Mouse (Mus musculus) gastrocnemius, postnatal 25 days (tissue): ENCODE results near the gene Gm13693. TPM values are rescaled to one million over a fixed set of nuclear protein-coding genes. Genes with fewer than 3 reads are reported as not detected.
"Not testable (repeated sequence)": the region's sequence is repeated elsewhere in the genome, so short reads cannot be mapped to it uniquely, and the experiment has no call there.

Experiments used
- DNase-seq: peaks from one replicate; pipeline ENCODE4 v3.0.0; 2022
- long read RNA-seq, 2 experiments: library from polyadenylated mRNA; stranded (forward); transcript quantifications; one replicate each; pipeline ENCODE4 v2.0.0; 2021
- total RNA-seq, 2 experiments: library from RNA; stranded (reverse); gene quantifications; 1 replicate in 1 of 2; 2 replicates in 1 of 2; pipeline ENCODE4 v1.2.3; 2021

Gm13693 gene
- total RNA-seq = under 1 TPM; 0.64 to 0.70 TPM
- long read RNA-seq, experiment 1 = 0 reads
- long read RNA-seq, experiment 2 = 0 reads

- DNase-seq = not testable (repeated sequence)
These were observed at the start of gene Gm13693 for GRCm38 (mm10) chr2:83961203-83961602. TSS of gene Gm13693 (plus strand) at chr2:83961503.

GRCm38 (mm10) chr2:83929478-83930088 lies 31.7 kb upstream of the Gm13693 start:
- DNase-seq = no peak

- DNase-seq = peak; percentile 13
These were observed 20.4 kb upstream of the Gm13693 start, which contains the start of gene Zswim2 for GRCm38 (mm10) chr2:83940931-83941361. TSS of gene Zswim2 (minus strand) at chr2:83941228.

- no peak for DNase-seq
These were observed 19.9 kb upstream of the Gm13693 start for GRCm38 (mm10) chr2:83941378-83941777.

- DNase-seq = no peak
These were observed 19.5 kb upstream of the Gm13693 start for GRCm38 (mm10) chr2:83941792-83942191.

- not testable (repeated sequence) for DNase-seq
These were observed 5.9 kb upstream of the Gm13693 start, which contains the start of gene Gm13698 for GRCm38 (mm10) chr2:83955393-83955792. TSS of gene Gm13698 (plus strand) at chr2:83955693.

- DNase-seq = not testable (repeated sequence)
These were observed 5.7 kb downstream of the Gm13693 start, which contains the start of gene Gm13695 for GRCm38 (mm10) chr2:83967013-83967412. TSS of gene Gm13695 (plus strand) at chr2:83967313.

- not testable (repeated sequence) for DNase-seq
These were observed 11.5 kb downstream of the Gm13693 start, which contains the start of gene Gm13696 for GRCm38 (mm10) chr2:83972823-83973222. TSS of gene Gm13696 (plus strand) at chr2:83973123.

GRCm38 (mm10) chr2:83978633-83979032 lies 17.3 kb downstream of the Gm13693 start, which contains the start of gene Gm13694:
TSS of gene Gm13694 (plus strand) at chr2:83978933.
- not testable (repeated sequence) for DNase-seq

GRCm38 (mm10) chr2:83984443-83984842 lies 23.1 kb downstream of the Gm13693 start, which contains the start of gene Gm13697:
TSS of gene Gm13697 (plus strand) at chr2:83984743.
- not testable (repeated sequence) for DNase-seq

- not testable (repeated sequence) for DNase-seq
These were observed 28.9 kb downstream of the Gm13693 start, which contains the start of gene Gm13691 for GRCm38 (mm10) chr2:83990253-83990652. TSS of gene Gm13691 (plus strand) at chr2:83990553.

GRCm38 (mm10) chr2:83993639-83994255 lies 32.4 kb downstream of the Gm13693 start:
- DNase-seq = not testable (repeated sequence)

- DNase-seq = not testable (repeated sequence)
These were observed 33.2 kb downstream of the Gm13693 start for GRCm38 (mm10) chr2:83994526-83994925.

GRCm38 (mm10) chr2:84008913-84009312 lies 47.6 kb downstream of the Gm13693 start:
- no peak for DNase-seq

- no peak for DNase-seq
These were observed 48.5 kb downstream of the Gm13693 start for GRCm38 (mm10) chr2:84009818-84010217.

Other genes with a start within 250 kb of the Gm13693 start
- gene Itgav, start 237.1 kb upstream of the Gm13693 start, total RNA-seq = 10 to 100 TPM; 44.2 to 45.6 TPM
- 1 to 10 TPM; 1.2 to 3.1 TPM for gene Fam171b, start 148.9 kb upstream of the Gm13693 start, total RNA-seq
- not detected for gene Zswim2, start 20.3 kb upstream of the Gm13693 start, total RNA-seq
- gene Gm13698, start 5.8 kb upstream of the Gm13693 start, total RNA-seq = under 1 TPM; 0.64 to 0.70 TPM
- under 1 TPM in 1 of 2 experiments, not detected in 1; 0.70 TPM for gene Gm13695, start 5.8 kb downstream of the Gm13693 start, total RNA-seq
- under 1 TPM; 0.64 to 0.70 TPM for gene Gm13696, start 11.6 kb downstream of the Gm13693 start, total RNA-seq
- under 1 TPM; 0.64 to 0.70 TPM for gene Gm13694, start 17.4 kb downstream of the Gm13693 start, total RNA-seq
- gene Gm13697, start 23.2 kb downstream of the Gm13693 start, total RNA-seq = under 1 TPM; 0.64 to 0.70 TPM
- gene Gm13691, start 29.1 kb downstream of the Gm13693 start, total RNA-seq = under 1 TPM; 0.64 to 0.70 TPM